Mouse (Mus musculus): ENCODE results near the gene Jpt1.
A peak's percentile ranks its signal among the peaks of the same experiment; 100 is the strongest.
"Not testable (repeated sequence)": the region's sequence is repeated elsewhere in the genome, so short reads cannot be mapped to it uniquely, and the experiment has no call there.

Gene Jpt1

GRCm38 (mm10) chr11:115514238-115514663 is at the start of gene Jpt1:
TSS of gene Jpt1 (minus strand) at chr11:115514387.
- peak; percentile 96 for DNase-seq (ENCODE audit: low read depth, low spot score)

GRCm38 (mm10) chr11:115563406-115563805 is 49.2 kb upstream of the Jpt1 start:
- peak; percentile 24 for DNase-seq (ENCODE audit: low read depth, low spot score)

GRCm38 (mm10) chr11:115555717-115556116 is 41.5 kb upstream of the Jpt1 start:
- no peak for DNase-seq (ENCODE audit: low read depth, low spot score)

GRCm38 (mm10) chr11:115552783-115553182 is 38.6 kb upstream of the Jpt1 start:
- no peak for DNase-seq (ENCODE audit: low read depth, low spot score)

- DNase-seq (ENCODE audit: low read depth, low spot score), result no peak
These were observed 29.4 kb upstream of the Jpt1 start for GRCm38 (mm10) chr11:115543571-115543970.

GRCm38 (mm10) chr11:115538045-115538444 is 23.9 kb upstream of the Jpt1 start:
- DNase-seq (ENCODE audit: low read depth, low spot score), result no peak

- DNase-seq (ENCODE audit: low read depth, low spot score), result no peak
These were observed 22.8 kb upstream of the Jpt1 start for GRCm38 (mm10) chr11:115536856-115537568.

GRCm38 (mm10) chr11:115536038-115536681 is 22.0 kb upstream of the Jpt1 start, which contains the start of gene Sumo2:
TSS of gene Sumo2 (minus strand) at chr11:115536276.
- peak; percentile 98 for DNase-seq (ENCODE audit: low read depth, low spot score)

- DNase-seq (ENCODE audit: low read depth, low spot score), result peak; percentile 45
These were observed 21.3 kb upstream of the Jpt1 start for GRCm38 (mm10) chr11:115535401-115536037.

- no peak for DNase-seq (ENCODE audit: low read depth, low spot score)
These were observed 20.7 kb upstream of the Jpt1 start for GRCm38 (mm10) chr11:115534759-115535371.

GRCm38 (mm10) chr11:115526446-115526845 is 12.3 kb upstream of the Jpt1 start:
- not testable (repeated sequence) for DNase-seq (ENCODE audit: low read depth, low spot score)

- no peak for DNase-seq (ENCODE audit: low read depth, low spot score)
These were observed 8.5 kb upstream of the Jpt1 start for GRCm38 (mm10) chr11:115522703-115523102.

- DNase-seq (ENCODE audit: low read depth, low spot score), result no peak
These were observed 8.1 kb upstream of the Jpt1 start for GRCm38 (mm10) chr11:115522238-115522637.

GRCm38 (mm10) chr11:115521080-115521479 is 6.9 kb upstream of the Jpt1 start:
- DNase-seq (ENCODE audit: low read depth, low spot score), result no peak

GRCm38 (mm10) chr11:115520218-115520617 is 6.0 kb upstream of the Jpt1 start:
- DNase-seq (ENCODE audit: low read depth, low spot score), result no peak

GRCm38 (mm10) chr11:115519581-115519980 is 5.4 kb upstream of the Jpt1 start:
- no peak for DNase-seq (ENCODE audit: low read depth, low spot score)

GRCm38 (mm10) chr11:115518693-115519092 is 4.5 kb upstream of the Jpt1 start:
- DNase-seq (ENCODE audit: low read depth, low spot score), result no peak

GRCm38 (mm10) chr11:115516942-115517341 is 2.8 kb upstream of the Jpt1 start:
- no peak for DNase-seq (ENCODE audit: low read depth, low spot score)

- DNase-seq (ENCODE audit: low read depth, low spot score), result no peak
These were observed 834 bp upstream of the Jpt1 start for GRCm38 (mm10) chr11:115515021-115515420.

GRCm38 (mm10) chr11:115513271-115514237 is 633 bp downstream of the Jpt1 start:
- no peak for DNase-seq (ENCODE audit: low read depth, low spot score)
